Mouse (Mus musculus) adrenal gland, postnatal 14 days (tissue): Measurements from ENCODE around the gene Krt15. TPM values are rescaled to one million over a fixed set of nuclear protein-coding genes. Genes with fewer than 3 reads are reported as not detected.
A peak's percentile ranks its signal among the peaks of the same experiment; 100 is the strongest.

Experiments
- DNase-seq: peaks from one replicate; pipeline ENCODE4 v3.0.0; 2021; ENCODE audit warnings: mixed read lengths
- total RNA-seq: library from RNA; stranded (reverse); gene quantifications from 2 replicates; pipeline ENCODE4 v1.2.3, GENCODE M21; 2021

Gene Krt15
- total RNA-seq, 1 experiment from 2014 or later, result not detected

GRCm38 (mm10) chr11:100121466-100121865 lies 14.3 kb downstream of the Krt15 start, which contains the start of gene Krt13:
Krt13 (minus strand) TSS chr11:100121566.
- no peak for DNase-seq

GRCm38 (mm10) chr11:100120331-100120730 lies 15.4 kb downstream of the Krt15 start:
- no peak for DNase-seq

GRCm38 (mm10) chr11:100113742-100114029 lies 22.0 kb downstream of the Krt15 start:
- peak; percentile 39 for DNase-seq

GRCm38 (mm10) chr11:100112935-100113741 lies 22.6 kb downstream of the Krt15 start:
- no peak for DNase-seq

- DNase-seq, result no peak
These were observed 30.1 kb downstream of the Krt15 start, which contains the start of gene Krt36 for GRCm38 (mm10) chr11:100105576-100106122. Krt36 (minus strand) TSS chr11:100105626.

GRCm38 (mm10) chr11:100102693-100103429 lies 32.9 kb downstream of the Krt15 start:
- no peak for DNase-seq

GRCm38 (mm10) chr11:100100391-100100790 lies 35.3 kb downstream of the Krt15 start:
- no peak for DNase-seq

- no peak for DNase-seq
These were observed 37.9 kb downstream of the Krt15 start for GRCm38 (mm10) chr11:100097819-100098218.

- no peak for DNase-seq
These were observed 39.6 kb downstream of the Krt15 start, which contains the start of gene Krt35 for GRCm38 (mm10) chr11:100096141-100096540. Krt35 (minus strand) TSS chr11:100096241.

GRCm38 (mm10) chr11:100088378-100089025 lies 47.2 kb downstream of the Krt15 start:
- DNase-seq, result no peak

- DNase-seq, result no peak
These were observed 47.9 kb downstream of the Krt15 start, which contains the start of gene Krt32 for GRCm38 (mm10) chr11:100087861-100088260. Krt32 (minus strand) TSS chr11:100088226.

Other genes starting within 250 kb of the Krt15 start
- gene Krtap31-1, start 228.0 kb downstream of the Krt15 start, total RNA-seq, result not detected in 2 replicates
- gene Gm11565, start 221.2 kb downstream of the Krt15 start, total RNA-seq, result not detected in 2 replicates
- gene Krtap31-2, start 199.6 kb downstream of the Krt15 start, total RNA-seq, result not detected in 2 replicates
- gene Krtap9-5, start 187.5 kb downstream of the Krt15 start, total RNA-seq, result not detected in 2 replicates
- not detected in 2 replicates for gene Krtap29-1, start 156.9 kb downstream of the Krt15 start, total RNA-seq
- not detected in 2 replicates for gene Krtap16-1, start 149.3 kb downstream of the Krt15 start, total RNA-seq
- gene Krtap17-1, start 141.9 kb downstream of the Krt15 start, total RNA-seq, result not detected in 2 replicates
- not detected in 2 replicates for gene Krt33a, start 119.7 kb downstream of the Krt15 start, total RNA-seq
- not detected in 2 replicates for gene Krt33b, start 106.1 kb downstream of the Krt15 start, total RNA-seq
- gene Krt34, start 94.4 kb downstream of the Krt15 start, total RNA-seq, result not detected in 2 replicates
- gene Krt31, start 85.4 kb downstream of the Krt15 start, total RNA-seq, result not detected in 2 replicates
- gene Krt32, start 47.7 kb downstream of the Krt15 start, total RNA-seq, result not detected in 2 replicates
- not detected in 2 replicates for gene Krt35, start 39.7 kb downstream of the Krt15 start, total RNA-seq
- gene Krt36, start 30.3 kb downstream of the Krt15 start, total RNA-seq, result 0.19 TPM in 1 of 2 replicates, not detected in the other
- not detected in 2 replicates for gene Krt13, start 14.4 kb downstream of the Krt15 start, total RNA-seq
- 6.4 and 6.6 TPM in 2 replicates for gene Krt19, start 12.7 kb upstream of the Krt15 start, total RNA-seq
- not detected in 2 replicates for gene Krt9, start 57.3 kb upstream of the Krt15 start, total RNA-seq
- 0.38 and 0.41 TPM in 2 replicates for gene Krt14, start 71.6 kb upstream of the Krt15 start, total RNA-seq
- not detected in 2 replicates for gene Krt16, start 113.0 kb upstream of the Krt15 start, total RNA-seq
- not detected in 2 replicates for gene Krt17, start 125.1 kb upstream of the Krt15 start, total RNA-seq
- not detected in 2 replicates for gene Krt42, start 133.9 kb upstream of the Krt15 start, total RNA-seq
- 987 and 1,021 TPM in 2 replicates for gene Eif1, start 184.0 kb upstream of the Krt15 start, total RNA-seq
- gene Gast, start 198.5 kb upstream of the Krt15 start, total RNA-seq, result not detected in 2 replicates
- gene Hap1, start 220.2 kb upstream of the Krt15 start, total RNA-seq, result 50.1 and 54.0 TPM in 2 replicates